Mouse (Mus musculus): ENCODE data around the gene AI593442.

GRCm38 (mm10) chr9:52680036-52680435 lies 456 bp upstream of the AI593442 start:
- TF ChIP-seq POLR2A (IDR thresholded peaks at IDR 0.05; ENCODE audit: extremely low read depth, insufficient read depth, low read length) (no peak), CTCF (IDR thresholded peaks at IDR 0.05; ENCODE audit: extremely low read depth, insufficient read depth, low read length) (no peak)
